Mouse (Mus musculus): Measurements from ENCODE around the gene Ddx54.

Ddx54 gene

DNA sequence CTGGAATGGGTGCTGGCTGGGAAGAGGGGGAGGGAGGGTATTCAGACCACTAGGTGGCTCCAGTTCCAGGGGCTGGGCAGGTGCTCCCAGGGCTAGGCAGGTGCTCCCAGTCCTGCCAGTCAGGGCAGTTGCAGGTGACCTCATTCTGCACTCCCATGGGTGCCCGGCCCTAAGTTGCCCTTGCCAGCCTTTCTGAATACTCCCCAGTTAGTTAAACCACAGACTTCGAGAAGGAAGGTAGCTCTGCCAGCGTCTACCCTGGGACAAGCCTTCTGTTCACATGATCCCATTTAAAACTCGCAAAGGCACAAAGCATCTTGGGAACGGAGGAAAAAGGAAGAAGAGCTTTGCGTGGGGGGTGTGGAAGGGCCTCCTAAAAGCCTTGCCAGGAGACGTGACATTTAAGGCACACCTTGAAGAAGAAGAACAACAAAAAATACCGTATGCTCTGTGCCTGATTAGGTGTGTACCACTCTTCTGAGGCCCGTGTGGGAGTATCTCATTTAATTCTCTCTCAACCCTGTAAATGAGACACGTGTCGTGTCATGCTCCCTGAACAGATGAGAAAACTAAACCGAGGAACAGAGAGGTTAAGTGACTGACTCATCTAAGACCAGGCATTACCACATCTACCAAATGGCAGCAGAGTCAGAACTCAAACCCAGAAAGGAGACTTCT, 35.4 kb downstream of the Ddx54 start:
- peak; percentile 60 for DNase-seq

DNA sequence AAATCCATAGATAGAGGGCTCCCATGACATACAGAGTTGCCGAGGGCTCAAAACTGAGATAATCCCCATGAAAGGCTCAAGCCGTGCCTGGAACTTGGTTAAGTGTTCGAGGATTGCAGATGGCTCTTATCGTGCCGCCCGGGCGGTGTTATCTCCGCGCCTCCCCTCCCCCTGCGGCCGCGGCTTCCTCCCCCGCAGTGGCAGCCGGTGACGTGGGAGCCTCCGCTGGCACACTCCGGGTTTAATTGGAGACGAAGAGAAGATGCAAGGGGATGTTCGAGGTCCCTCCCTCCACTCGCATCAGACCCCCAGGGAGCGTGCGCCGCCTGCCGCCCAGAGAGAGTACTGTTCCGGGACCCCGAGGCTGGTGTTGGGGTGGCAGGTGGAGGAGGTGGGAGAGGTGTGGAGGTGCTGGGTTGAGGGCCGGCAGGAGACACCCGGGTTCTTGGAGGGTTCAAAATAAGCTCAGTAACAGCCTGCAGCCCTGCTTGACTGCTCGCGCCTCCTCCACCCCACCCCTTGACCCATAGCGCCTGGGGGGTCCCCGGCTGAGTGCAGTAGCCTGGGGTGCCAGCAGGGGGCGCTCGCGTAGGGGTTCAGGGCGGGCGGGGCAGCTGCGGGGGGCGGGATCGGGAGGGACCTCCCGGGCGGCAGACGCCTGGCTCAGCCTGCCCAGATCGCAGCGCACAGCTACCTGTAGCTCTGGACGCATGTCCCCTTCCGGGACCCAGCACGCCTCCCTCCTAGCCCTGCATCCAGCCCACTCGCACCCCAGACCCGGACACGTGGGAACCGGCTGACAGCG, 36.2 kb downstream of the Ddx54 start, which contains the start of gene Rasal1:
TSS of gene Rasal1 (plus strand) at position 244 of the 805 bp plus-strand sequence.
- DNase-seq: peak; percentile 84

DNA sequence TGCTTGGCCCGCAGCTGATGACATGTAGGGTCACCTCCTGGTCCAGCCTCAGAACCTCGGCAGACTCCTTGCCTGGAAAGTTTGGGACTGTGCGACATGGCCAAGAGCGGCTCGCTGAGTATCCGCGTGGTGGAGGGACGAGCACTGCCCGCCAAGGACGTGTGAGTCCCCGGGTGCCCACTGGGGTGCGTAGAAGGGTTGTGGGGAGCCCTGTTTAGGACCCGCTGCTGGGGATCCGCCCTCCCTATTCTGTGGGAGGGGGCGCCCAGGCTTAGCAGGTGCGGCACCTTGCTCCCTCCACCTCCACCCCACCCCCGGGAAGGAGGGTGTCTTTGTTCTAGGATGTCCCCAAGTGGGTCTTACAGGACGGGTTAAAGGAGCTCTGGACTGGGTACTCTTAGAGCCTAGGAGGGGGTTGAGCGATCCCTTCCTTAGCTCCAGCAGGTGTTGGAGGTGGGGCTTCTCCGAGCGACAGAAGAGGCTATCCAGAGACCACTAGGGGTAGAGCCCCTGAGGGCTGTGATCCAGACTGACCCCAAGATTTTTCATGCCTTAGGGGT, 36.9 kb downstream of the Ddx54 start:
- DNase-seq: no peak

DNA sequence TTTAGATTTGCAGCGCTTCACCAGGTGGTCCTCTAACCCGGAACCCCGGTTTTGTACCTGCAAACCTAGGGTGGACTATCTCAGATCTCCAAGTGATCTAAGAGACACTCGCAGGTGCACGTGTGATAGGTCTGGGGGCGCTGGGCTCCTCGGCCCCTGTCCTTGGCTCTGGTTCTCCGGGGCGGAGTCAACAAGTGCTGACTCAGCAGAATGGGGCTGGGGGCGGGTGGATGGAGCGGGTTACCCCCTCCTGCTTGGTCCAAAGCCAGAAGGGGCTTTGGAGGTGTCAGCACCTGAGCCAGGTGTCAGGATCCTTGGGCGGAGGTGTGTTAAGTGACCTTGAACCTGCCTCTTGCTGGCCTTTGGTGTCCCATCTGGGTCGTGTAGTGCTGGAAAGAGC, 37.4 kb downstream of the Ddx54 start:
- DNase-seq: no peak

DNA sequence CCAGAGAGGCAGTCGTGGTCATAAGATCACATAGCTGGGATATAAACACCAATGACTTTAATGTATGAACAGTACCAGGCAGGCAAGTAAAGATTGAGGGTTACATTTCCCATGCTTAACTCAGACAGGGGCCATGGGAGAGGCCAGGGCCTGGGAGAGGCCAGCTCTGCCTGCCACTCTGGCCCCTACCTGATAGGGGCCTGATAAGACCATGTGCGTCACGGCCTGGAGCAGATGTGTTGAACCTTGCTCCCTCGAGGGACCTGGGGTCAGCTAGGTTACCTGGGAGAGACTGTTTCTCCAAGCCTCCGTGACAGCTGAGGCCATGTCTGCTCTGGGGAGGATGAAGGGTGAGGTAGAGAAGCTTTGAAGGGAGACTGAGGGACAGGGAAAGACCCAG, 38.7 kb downstream of the Ddx54 start:
- DNase-seq: no peak

DNA sequence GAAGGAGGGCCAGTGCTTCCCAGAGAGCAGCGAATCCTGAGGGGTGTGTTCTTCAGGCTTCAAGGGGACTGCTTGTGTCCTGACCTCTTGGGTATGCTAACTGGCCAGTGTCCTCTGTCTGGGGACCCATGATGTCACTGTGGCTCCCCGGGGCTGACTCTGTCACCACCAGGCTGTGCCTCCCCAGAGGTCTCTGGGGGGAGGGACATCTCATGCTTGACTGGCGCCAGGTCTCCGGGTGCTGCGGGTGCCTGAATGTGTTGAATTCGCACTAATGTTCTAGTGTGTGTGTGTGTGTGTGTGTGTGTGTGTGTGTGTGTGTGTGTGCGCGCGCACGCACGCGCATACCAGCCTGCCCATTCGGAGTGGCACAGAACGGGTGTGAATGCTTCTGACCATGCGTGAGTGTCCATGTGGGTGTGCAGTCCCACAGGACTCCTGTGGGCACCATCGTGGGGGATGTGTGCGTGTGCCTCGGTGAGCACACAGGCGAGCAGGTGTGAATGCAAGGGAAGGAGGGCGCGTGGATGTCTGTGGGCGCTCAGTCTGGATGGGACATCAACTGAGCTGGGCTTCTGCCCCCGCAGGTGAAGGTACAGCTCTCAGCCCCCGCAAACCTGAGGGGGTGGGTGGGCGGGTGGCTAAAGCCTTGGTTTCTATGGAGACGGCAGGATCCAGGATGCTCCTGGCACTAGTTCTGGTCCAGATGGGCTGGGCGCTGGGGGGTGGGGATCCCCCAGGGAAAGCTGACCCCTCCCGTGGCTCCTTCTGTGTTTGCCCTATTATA, 40.6 kb downstream of the Ddx54 start:
- no peak for DNase-seq

DNA sequence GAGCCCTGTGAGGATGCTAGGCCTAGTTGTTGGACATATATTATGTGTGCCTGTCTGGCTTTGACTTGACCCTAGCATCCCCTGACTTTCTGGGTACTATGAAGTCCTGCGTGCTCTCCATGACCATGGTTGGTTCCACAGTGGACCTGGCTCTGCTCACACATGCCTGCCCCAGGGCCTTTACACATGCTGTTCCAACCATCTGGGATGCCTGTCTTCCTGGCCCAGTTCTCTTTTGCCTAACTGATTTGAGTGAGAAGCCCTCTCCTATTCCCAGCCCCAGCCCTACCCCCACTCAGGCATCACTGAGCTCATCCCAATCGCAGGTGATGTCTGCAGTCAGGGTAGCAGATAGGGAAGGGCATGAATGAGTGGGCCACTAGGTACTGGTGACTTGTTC, 41.3 kb downstream of the Ddx54 start:
- no peak for DNase-seq

DNA sequence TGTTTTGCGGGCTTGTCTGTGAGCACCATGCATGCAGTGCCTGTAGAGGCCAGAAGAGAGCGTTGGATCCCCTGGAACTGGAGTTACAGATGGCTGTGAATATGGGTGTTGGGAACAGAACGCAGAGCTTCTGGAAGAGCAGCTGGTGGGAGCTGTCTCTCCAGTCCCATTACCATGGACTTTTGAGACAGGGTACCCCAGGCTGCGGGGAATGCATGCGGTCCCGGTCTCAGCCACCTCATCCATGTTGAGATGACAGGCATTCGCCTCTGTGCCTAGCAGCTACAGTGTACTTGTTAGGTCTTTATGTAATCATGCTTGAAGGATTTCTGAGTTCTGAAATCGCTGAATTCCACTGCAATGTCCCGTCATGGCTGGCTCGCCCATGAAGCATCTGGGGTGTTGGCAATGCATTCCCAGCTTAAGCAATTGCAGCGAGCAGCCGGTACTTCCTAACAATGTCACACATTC, 43.8 kb downstream of the Ddx54 start:
- DNase-seq: peak; percentile 69

DNA sequence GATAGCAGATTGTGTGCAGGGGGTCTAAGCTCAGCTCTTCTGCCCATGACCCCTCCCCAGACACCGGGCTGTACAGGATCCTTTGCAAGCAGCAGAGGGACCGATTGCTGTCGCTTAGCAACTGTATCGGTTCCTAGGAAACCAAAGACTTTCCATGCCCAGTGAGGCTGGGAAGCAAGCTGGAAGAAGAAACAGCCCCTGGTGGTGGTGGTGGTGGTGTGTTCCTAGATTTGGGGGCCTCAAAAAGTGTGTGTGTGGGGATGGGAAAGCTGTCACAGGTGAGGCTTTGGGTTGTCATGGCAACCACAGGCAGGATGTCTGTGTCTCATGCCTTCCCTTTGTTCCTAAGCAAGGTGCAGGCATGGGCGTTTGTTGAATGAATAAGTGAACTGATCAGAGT, 48.3 kb downstream of the Ddx54 start:
- DNase-seq: peak; percentile 55

DNA sequence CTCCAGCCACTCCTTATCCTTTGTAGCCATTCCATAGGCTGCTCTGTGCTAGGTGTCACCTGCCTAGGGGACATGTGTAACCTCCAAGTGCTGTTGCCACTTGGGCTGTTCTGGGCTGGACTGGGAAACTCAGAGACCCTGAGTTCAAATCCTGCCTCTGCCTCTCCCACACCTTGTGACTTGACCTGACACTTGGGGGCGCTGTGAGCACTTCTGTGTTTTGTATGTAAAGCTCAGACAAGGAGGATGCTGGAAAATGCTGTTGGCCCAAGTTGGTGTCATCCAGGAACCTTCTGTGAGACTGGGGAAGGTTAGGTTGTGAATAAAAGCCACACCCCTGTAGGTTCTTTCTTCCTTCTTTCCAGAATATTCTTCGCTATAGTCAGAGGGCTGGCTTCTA, 52.3 kb downstream of the Ddx54 start:
- DNase-seq: no peak

DNA sequence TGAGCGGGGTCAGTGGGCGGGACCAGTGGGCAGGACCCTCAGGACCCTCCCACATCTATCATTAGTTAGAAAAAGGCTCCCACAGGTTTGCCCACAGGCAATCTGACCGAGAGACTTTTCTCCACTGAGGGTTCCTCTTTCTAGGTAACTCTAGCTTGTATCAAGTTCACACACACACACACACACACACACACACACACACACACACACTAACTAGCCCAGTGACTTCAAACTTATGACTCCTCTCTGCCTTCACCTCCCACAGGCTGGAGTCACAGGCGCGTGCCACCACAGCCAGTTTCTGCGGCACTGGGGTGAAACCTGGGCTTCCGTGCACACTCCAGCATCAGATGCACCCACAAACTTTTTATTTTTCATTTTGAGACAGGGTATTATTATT, 56.2 kb downstream of the Ddx54 start:
- DNase-seq: no peak

DNA sequence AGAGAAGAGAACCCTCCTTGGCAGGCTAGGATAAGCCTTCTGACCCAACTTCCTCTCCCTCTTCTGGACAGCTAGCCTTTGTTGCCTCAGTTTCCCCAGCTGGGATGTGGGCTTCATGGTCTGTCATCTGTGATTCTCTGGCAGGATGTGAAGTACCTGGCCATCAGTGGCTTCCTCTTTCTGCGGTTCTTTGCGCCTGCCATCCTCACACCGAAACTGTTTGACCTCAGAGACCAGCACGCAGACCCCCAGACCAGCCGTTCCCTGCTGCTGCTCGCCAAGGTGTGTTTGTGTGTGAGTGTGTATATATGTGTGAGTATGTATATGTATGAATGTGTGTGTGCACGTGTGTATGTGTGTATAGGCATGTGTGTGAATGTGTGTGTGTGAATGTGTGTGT, 57.6 kb downstream of the Ddx54 start:
- no peak for DNase-seq

DNA sequence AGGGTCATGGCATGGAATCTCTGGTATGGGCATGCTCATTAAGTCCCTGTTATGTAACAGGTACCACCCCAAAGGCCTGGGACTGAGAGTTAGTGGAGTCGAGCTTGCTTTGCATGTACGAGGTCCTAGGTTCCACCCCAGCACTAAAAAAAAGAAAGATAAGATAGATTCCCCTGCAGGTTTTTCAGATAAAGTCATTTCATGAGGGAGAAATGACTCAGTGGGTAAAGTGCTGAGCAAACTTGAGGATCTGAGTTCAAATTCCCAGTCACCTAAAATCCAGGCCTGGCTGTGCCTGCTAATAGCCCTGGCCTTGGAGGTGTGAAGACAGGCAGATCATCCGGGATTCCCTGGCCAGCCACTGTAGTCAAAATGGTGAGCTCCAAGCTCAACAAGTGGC, 59.3 kb downstream of the Ddx54 start:
- no peak for DNase-seq

DNA sequence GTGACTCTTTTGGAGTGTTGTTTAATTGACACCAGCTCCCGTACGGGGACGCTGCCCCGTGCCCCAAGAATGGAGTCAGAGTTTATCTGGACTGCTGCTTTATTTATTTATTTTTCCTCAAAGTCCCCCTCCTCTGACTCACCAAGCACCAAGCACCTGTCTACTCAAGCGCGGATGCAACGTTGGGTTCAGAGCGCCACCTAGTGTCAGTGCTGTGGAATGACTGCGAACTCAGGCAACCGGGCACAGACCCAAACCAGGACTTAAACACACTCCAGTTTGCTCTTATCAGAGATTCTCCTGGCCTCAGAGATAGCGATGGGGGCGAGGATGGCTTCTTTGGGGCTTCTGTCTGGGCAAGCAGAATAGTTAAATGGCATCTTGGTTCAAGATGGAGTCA, 61.1 kb downstream of the Ddx54 start:
- peak; percentile 75 for DNase-seq

DNA sequence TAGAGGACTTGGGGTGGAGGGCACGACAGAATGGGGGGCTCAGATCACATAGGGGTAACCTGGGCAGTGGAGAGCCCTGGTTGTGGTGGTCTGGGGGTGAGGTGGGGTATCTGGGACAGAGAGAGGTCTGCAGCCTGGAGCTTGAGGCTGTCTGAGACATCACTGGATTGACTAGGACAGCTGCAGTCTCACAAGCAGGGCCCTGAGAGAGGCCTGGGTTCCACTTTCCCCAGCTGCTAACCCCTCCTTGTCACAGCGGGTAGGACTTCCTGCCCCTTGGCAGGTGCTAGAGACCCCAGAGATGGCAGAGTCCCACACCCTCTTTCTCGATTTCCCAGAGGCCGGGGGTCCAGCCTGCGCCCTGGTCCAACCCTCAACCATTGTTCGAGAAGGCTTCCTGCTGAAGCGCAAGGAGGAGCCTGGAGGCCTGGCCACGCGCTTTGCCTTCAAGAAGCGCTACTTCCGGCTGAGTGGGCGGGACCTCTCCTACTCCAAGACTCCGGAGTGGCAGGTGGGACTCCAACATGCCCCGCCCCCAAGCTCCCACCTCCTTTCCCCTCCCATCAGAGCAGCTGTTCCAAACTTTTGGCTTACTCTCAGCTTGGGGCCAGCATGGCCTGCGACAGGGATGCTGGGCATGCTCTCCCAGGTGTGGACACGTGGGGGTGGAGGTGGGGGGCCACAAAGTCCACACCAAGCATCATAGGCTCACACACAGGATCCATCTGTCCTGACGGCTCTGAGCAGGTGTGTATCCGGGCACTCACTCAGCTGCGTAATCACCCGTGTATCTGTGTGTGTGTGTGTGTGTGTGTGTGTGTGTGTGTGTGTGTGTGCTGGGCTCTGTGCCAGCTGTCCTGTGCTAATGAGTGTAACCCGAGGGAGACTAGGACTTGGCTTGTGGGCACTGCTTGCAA, 61.9 kb downstream of the Ddx54 start:
- no peak for DNase-seq

DNA sequence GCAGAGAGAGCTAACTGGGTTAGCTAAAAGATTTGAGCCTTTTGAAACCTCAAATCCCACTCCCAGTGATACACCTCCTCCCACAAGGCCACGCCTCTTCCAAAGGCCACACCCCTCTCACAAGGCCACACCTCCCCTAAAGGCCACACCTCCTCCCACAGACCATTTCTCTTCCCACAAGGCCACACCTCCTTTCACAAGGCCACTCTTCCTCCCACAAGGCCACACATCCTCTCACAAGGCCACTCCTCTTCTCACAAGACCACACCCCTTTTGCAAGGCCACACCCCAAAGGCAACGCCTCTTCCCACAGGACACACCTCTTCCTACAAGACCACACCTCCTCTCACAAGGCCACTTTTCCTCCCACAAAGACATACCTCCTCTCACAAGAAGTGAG, 65.0 kb downstream of the Ddx54 start:
- DNase-seq: no peak

All from right cerebral cortex, postnatal 25 days (tissue).